Mouse (Mus musculus): ENCODE data around the gene Flt4. TPM values are rescaled to one million over a fixed set of nuclear protein-coding genes. Genes with fewer than 3 reads are reported as not detected.

Gene Flt4
- polyA plus RNA-seq, 1 experiment from 2014 or later: 2.0 TPM

- H3K36me3 ChIP-seq: no peaks in the 10 kb centered on the region
- H3K27me3 ChIP-seq: no peaks in the 10 kb centered on the region
- no peak overlapping the region for H3K4me3 ChIP-seq
- no peak overlapping the region for H3K27ac ChIP-seq (replicated peaks)
- H3K9me3 ChIP-seq: no peaks in the 10 kb centered on the region
- no peak overlapping the region for H3K9ac ChIP-seq
- no peak overlapping the region for H3K4me2 ChIP-seq
- no peaks in the 10 kb centered on the region; the same call in 1 of the 2 replicates for H3K4me1 ChIP-seq (replicated peaks)
- 76% methylated on average over 16 of the region's 16 CpGs for WGBS
- ATAC-seq (ENCODE audit: low FRiP score, low read depth): no peak
Measured at GRCm38 (mm10) chr11:49650994-49651761, 42.1 kb downstream of the Flt4 start.

DNA sequence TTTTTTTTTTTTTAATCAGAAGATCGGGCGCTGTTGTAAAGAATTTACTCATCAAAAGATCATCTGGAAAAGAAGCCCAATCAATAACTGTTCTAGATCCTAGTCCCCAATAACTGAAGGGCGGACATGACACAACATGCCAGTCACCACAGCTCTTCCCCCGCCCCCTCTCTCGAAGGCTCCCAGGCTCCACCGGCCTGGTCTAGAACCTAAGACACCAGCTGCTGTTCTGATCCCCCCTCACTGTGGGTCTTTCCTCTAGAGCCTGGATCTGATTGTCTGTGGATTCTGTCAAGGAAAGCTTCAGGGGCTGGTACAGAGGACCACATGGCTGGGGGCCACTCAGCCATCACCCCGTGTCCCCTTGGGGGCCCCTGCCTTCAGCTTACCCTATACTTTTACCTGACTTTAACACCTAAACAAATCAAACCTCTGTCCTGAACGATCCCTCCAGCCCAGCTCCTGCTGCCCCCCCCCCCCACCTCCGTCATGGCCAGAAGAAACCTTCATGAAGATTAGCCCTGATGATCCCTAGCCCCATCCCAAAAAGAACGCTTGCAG lies 42.8 kb downstream of the Flt4 start:
- H3K9me3 ChIP-seq: no peaks in the 10 kb centered on the region
- H3K9ac ChIP-seq: no peak overlapping the region
- no peak overlapping the region for H3K4me2 ChIP-seq
- ATAC-seq (ENCODE audit: low FRiP score, low read depth): no peak
- H3K4me1 ChIP-seq (replicated peaks): no peaks in the 10 kb centered on the region; the same call in 1 of the 2 replicates
- 85% methylated on average over 10 of the region's 10 CpGs for WGBS
- no peaks in the 10 kb centered on the region for H3K27me3 ChIP-seq
- no peak overlapping the region for H3K27ac ChIP-seq (replicated peaks)
- H3K36me3 ChIP-seq: no peaks in the 10 kb centered on the region
- H3K4me3 ChIP-seq: no peak overlapping the region

DNA sequence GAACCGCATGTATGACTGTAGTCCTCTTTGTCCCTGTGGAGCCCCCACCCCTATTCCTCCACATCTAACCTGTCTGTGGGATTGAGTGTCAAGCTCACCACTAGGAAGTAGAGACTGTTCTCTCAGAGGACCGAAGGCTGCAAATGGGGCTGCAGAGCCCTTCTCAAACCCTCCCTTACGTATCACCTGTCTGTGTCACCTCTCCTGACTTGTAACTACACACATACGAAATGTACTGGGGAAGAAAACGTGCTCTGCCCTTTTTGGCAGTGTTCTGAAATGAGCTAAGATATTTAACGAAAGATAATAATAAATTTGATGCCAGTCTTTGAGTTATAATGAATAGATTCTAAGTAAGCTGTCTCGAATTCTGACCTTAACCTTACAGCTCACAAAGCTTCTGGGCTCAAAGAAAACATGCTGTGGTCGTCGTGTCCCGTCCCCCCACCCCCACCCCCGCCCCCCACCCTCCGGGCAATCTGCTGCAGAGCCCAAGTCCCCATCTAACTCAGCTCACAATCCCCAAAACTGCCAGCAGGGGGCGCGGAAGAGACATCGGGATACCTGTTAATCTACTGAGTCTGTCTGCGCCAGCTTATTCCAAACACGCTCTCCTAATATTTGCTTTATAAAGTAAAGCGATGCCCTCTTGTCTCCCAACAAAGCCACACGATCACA lies 43.5 kb downstream of the Flt4 start:
- Histone ChIP-seq H3K9me3 (no peaks in the 10 kb centered on the region), H3K4me2 (peak overlapping the region; percentile 35), H3K9ac (no peak overlapping the region), H3K27ac (replicated peaks) (no peak overlapping the region), H3K4me1 (replicated peaks) (no peaks in the 10 kb centered on the region; the same call in 1 of the 2 replicates), H3K27me3 (no peaks in the 10 kb centered on the region), H3K36me3 (no peaks in the 10 kb centered on the region), H3K4me3 (no peak overlapping the region)
- WGBS: 26% methylated on average over 19 of the region's 19 CpGs
- peak; percentile 70; the same call in 1 of the 2 replicates for ATAC-seq (ENCODE audit: low FRiP score, low read depth)

DNA sequence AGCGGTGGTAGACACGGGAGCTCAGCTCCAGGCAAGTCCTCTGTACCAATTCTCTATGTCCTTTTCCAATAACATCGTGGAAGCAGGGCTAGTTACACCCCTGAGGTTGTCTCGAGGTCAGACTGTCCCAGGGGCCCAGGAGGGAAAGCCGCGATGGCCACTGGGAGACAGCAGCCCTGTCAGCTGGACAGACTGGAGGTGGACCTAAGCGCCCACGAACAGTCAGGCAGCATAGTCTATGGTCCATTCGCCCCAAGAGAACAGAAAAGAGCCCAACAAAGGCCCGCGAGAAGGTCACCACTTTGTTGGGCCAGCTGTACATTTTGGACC lies 44.0 kb downstream of the Flt4 start:
- no peaks in the 10 kb centered on the region; the same call in 1 of the 2 replicates for H3K4me1 ChIP-seq (replicated peaks)
- 40% methylated on average over 11 of the region's 11 CpGs for WGBS
- H3K9me3 ChIP-seq: no peaks in the 10 kb centered on the region
- H3K4me2 ChIP-seq: peak overlapping the region; percentile 35
- H3K4me3 ChIP-seq: no peak overlapping the region
- H3K9ac ChIP-seq: no peak overlapping the region
- H3K27me3 ChIP-seq: no peaks in the 10 kb centered on the region
- H3K36me3 ChIP-seq: no peaks in the 10 kb centered on the region
- H3K27ac ChIP-seq (replicated peaks): no peak overlapping the region
- no peak for ATAC-seq (ENCODE audit: low FRiP score, low read depth)

DNA sequence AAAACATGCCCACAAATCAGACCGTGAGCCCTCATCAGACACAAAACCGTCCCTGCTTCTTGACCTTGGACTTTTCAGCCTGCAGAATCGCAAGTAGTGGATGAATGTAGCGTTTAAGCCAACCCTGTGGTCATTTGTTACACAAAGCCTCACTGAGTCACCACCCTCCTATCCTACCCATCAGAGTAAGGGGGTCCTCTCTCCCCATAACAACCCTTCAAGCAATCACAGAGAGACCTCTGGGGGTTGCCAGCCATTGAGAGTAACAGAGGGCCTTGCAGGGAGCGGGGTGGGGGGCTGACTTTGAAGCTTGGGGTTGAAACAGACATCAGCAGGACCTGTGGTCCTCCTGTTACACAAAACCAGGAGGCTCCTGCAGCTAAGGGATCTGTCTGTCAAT lies 45.6 kb downstream of the Flt4 start:
- Histone ChIP-seq H3K4me3 (no peak overlapping the region), H3K4me2 (no peak overlapping the region), H3K36me3 (no peaks in the 10 kb centered on the region), H3K27me3 (no peaks in the 10 kb centered on the region), H3K9me3 (no peaks in the 10 kb centered on the region), H3K9ac (no peak overlapping the region), H3K4me1 (replicated peaks) (no peaks in the 10 kb centered on the region; the same call in 1 of the 2 replicates), H3K27ac (replicated peaks) (no peak overlapping the region)
- 93% methylated on average over 5 of the region's 5 CpGs for whole genome bisulfite sequencing
- no peak for ATAC-seq (ENCODE audit: low FRiP score, low read depth)

- no peak overlapping the region for H3K4me3 ChIP-seq
- no peak overlapping the region for H3K27ac ChIP-seq (replicated peaks)
- H3K4me1 ChIP-seq (replicated peaks): no peaks in the 10 kb centered on the region; the same call in 1 of the 2 replicates
Measured at GRCm38 (mm10) chr11:49655501-49655900, 46.4 kb downstream of the Flt4 start.

DNA sequence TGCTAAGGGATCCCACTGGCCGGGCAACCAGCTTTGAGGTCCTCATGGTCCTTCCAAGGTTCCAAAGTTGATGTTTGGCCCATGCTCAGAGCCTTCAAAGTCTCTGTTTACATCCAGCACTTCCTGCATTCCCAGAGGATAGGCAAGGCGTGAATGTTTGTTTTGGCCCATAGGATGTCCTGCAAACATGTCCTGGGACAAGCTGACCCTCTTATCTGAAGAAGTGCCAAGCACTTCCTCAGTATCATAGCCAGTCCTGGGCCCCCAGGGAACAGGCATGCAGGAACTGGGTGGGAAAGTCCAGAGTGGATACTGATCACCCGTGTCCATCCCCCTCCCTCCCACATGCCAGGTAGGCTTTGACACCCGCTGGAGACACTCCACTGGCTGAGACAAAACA lies 49.0 kb downstream of the Flt4 start:
- Histone ChIP-seq H3K9ac (no peak overlapping the region), H3K27ac (replicated peaks) (no peak overlapping the region), H3K36me3 (no peaks in the 10 kb centered on the region), H3K27me3 (no peaks in the 10 kb centered on the region), H3K4me3 (no peak overlapping the region), H3K9me3 (no peaks in the 10 kb centered on the region), H3K4me2 (no peak overlapping the region), H3K4me1 (replicated peaks) (no peaks in the 10 kb centered on the region; the same call in 1 of the 2 replicates)
- 81% methylated on average over 4 of the region's 4 CpGs for WGBS
- no peak for ATAC-seq (ENCODE audit: low FRiP score, low read depth)

More at GRCm38 (mm10) chr11:49655501-49655900, 46.4 kb downstream of the Flt4 start:
- ATAC-seq (ENCODE audit: low FRiP score, low read depth): no peak
- no peaks in the 10 kb centered on the region for H3K9me3 ChIP-seq
- H3K9ac ChIP-seq: no peak overlapping the region
- no peaks in the 10 kb centered on the region for H3K36me3 ChIP-seq
- no peak overlapping the region for H3K4me2 ChIP-seq
- no peaks in the 10 kb centered on the region for H3K27me3 ChIP-seq

GRCm38 (mm10) chr11:49658791-49659469 lies 49.9 kb downstream of the Flt4 start:
- WGBS: 65% methylated on average over 10 of the region's 10 CpGs
- Histone ChIP-seq H3K27ac (replicated peaks) (no peak overlapping the region), H3K9me3 (no peaks in the 10 kb centered on the region), H3K36me3 (no peaks in the 10 kb centered on the region), H3K4me2 (no peak overlapping the region), H3K27me3 (no peaks in the 10 kb centered on the region), H3K4me1 (replicated peaks) (no peaks in the 10 kb centered on the region), H3K9ac (no peak overlapping the region), H3K4me3 (no peak overlapping the region)
- ATAC-seq (ENCODE audit: low FRiP score, low read depth): no peak

GRCm38 (mm10) chr11:49659470-49659799 lies 50.4 kb downstream of the Flt4 start:
- no peak for ATAC-seq (ENCODE audit: low FRiP score, low read depth)
- H3K9me3 ChIP-seq: no peaks in the 10 kb centered on the region
- H3K4me3 ChIP-seq: no peak overlapping the region
- no peaks in the 10 kb centered on the region for H3K27me3 ChIP-seq
- no peak overlapping the region for H3K4me2 ChIP-seq
- H3K27ac ChIP-seq (replicated peaks): no peak overlapping the region
- H3K9ac ChIP-seq: no peak overlapping the region
- no peaks in the 10 kb centered on the region for H3K4me1 ChIP-seq (replicated peaks)
- 62% methylated on average over 7 of the region's 7 CpGs for WGBS
- no peaks in the 10 kb centered on the region for H3K36me3 ChIP-seq

DNA sequence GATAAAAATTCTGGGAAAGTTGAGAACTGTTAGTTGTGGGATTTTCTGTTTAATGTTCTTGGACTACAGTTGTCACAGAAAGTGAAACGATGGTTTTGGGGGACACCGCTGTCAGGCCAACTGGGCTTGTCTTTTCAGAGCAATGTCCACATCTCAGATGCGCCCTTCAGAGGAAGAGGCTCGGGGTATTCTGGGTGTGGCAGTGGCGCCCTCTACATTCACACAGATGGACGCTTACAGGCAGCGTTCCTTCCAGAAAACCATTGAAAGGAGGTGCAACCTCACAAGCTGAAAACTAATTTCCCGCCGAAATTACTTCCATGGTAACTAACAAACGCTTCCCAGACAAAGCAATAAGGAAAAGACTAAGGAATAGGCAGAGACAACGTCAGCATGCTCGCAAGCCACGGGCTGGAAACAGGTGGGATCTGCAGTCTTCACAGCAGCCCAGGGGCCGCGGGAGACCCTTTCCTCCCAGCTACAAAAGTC lies 53.3 kb downstream of the Flt4 start:
- 60% methylated on average over 15 of the region's 15 CpGs for WGBS
- H3K4me2 ChIP-seq: no peak overlapping the region
- no peak for ATAC-seq (ENCODE audit: low FRiP score, low read depth)

GRCm38 (mm10) chr11:49663310-49663709 lies 54.2 kb downstream of the Flt4 start, which contains the start of gene Scgb3a1:
Gene Scgb3a1, plus strand, starts transcription at chr11:49663610.
- Histone ChIP-seq H3K27ac (replicated peaks) (no peak within 1 kb of the TSS), H3K27me3 (no peaks in the 10 kb centered on the region), H3K4me2 (no peak within 1 kb of the TSS), H3K4me1 (replicated peaks) (no peaks in the 10 kb centered on the region), H3K36me3 (no peaks in the 10 kb centered on the region), H3K9me3 (no peaks in the 10 kb centered on the region), H3K9ac (no peak within 1 kb of the TSS), H3K4me3 (no peak within 1 kb of the TSS)
- ATAC-seq (ENCODE audit: low FRiP score, low read depth): no peak
- WGBS: 77% methylated on average over 5 of the region's 5 CpGs

More for the DNA sequence above, 53.3 kb downstream of the Flt4 start:
- Histone ChIP-seq H3K9ac (no peak overlapping the region), H3K4me3 (no peak overlapping the region), H3K27ac (replicated peaks) (no peak overlapping the region), H3K27me3 (no peaks in the 10 kb centered on the region), H3K36me3 (no peaks in the 10 kb centered on the region), H3K9me3 (no peaks in the 10 kb centered on the region), H3K4me1 (replicated peaks) (no peaks in the 10 kb centered on the region)

Measured in hindbrain, embryonic 15.5 days (tissue).